Mouse (Mus musculus): ENCODE measurements around the gene Tmem200a.

DNA sequence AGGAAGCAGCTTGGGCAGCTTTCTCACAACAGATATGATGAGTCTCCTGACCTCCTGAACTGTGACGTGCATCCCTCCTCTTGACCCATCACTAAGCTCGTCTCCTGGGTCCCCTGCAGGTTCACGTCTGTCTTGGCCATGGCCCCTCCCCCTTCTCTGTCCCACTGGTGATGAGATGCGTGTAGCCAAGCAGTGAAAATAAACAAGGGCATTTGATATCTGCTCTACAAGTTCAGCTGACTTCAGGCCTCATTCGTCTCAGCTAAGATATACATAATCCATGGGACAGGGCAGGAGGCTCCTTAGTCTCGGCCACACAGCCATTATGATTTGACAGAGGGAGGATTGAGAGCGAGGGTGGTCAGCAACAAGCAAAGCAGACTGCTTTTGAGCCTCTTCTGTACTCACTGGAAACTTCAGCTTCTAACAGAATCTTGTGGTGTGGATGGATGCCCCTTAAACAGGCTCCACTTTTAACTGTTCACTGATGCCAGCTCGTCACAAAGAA, 149.9 kb downstream of the Tmem200a start:
- TF ChIP-seq GATA1 (IDR thresholded peaks at IDR 0.05; ENCODE audit: borderline replicate concordance, low read length) (no peak), CTCF (IDR thresholded peaks at IDR 0.05; ENCODE audit: low read depth, low read length) (no peak), POLR2AphosphoS5 (IDR thresholded peaks at IDR 0.05; ENCODE audit: insufficient replicate concordance, low read depth, low read length) (no peak), GATA2 (IDR thresholded peaks at IDR 0.05; ENCODE audit: borderline replicate concordance, low read depth, low read length) (no peak)
